Mouse (Mus musculus): ENCODE data around the gene Cd180.
"Not testable (repeated sequence)": the region's sequence is repeated elsewhere in the genome, so short reads cannot be mapped to it uniquely, and the experiment has no call there.

Cd180 gene

DNA sequence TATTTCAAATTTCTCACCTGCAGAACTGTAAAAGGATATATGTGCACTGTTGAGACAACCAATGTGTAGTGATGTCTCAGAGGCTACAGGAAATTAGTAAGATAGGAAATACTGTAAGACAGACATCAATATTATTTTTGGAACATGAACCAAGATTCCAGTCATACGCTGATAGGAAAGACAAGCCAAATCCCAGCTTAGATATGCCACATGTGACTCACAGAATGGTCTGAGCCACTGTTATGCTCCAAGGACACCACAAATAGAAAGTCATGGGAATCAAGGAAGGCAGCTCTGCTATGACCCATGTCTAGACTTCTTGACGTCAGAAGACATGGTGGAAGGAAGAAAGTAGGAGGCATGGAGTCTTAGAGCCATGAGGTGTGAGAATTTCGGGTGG lies 19.3 kb upstream of the Cd180 start:
- CTCF ChIA-PET = no interaction called here

DNA sequence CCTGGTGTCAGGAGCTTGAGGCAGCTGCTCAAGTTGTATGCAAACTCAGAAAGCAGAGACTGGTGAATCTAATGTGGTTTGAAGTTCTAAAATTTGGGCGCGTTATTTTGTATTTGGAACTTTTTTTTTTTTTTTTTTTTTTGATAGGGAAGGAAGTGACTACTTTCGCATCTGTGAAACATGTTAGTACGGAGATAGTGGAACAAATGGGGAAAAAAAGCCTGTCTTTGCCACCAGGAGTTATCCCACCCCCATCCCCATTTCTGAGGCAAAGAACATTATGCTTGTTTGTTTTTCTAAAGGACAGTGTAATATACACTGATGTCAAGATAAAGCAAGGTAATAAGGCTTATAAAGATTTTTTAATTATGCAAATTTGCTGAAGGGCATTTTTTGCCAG lies 15.8 kb upstream of the Cd180 start:
- CTCF ChIA-PET = interaction anchor here (1.4 to 2.5 kb wide), 2 partner anchors 60 to 67 kb away, joined by 3 to 14 read pairs; no protein-coding TSS in a partner anchor

DNA sequence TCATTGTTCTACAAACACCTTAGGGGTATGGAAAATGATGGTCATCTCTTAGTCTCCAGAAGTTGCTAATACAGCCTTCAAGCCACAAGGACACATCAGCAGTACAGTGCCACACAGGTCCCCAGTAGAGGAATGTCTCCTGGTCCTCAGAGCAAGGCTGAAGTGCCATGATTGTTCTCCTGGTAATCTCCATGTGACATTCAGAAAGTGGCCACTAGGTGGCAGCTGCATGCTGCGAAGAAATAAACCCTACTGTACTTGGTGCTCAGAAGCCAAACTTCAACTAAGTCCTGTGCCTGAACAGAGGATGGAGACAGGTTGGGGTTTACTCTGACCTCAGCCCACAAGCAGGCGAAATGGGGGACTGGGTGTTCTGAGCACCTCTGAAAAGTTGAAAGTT lies 14.9 kb upstream of the Cd180 start:
- CTCF ChIA-PET = interaction anchor here (0.6 to 2.5 kb wide), 6 partner anchors 11 to 89 kb away, joined by 3 to 14 read pairs (median 4); no protein-coding TSS in a partner anchor

DNA sequence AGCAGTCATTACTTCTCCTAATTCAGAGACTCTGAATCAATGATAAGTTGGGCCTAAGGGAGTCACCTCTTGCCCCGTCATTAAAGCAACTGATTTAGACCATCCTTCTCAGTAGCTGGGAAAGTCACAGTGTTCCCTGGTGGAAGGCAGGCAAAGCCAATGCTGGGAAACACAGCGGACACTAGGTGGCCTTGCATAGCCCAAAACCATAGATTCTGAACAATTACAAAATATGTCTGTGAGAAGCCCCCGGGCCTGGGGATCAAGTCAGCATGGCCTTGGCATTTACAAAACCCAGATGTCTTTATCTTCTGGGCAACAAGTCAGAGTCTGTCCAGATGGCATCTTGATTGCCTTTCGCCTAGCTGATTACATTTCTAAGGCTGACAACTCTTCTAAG lies 8.5 kb upstream of the Cd180 start:
- CTCF ChIA-PET = no interaction called here

DNA sequence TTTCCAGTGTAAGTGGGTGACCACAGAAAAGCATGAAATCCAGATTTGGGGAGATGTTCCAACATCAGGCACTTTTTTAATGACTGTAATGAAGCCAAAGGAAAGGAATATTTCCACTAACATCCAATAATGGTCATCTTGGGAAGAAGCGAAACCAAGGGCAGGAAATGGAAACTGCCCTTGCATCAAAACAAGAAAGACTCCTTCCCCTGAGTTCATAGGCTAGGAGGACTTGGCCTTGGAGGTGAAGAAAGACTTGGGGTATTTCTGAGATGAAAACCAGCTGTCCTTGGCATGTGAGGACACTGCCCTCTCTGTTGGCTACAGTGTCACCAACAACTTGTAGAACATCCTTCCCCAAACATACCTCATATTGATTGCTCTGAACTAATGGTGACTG lies 5.2 kb upstream of the Cd180 start:
- CTCF ChIA-PET = no interaction called here

DNA sequence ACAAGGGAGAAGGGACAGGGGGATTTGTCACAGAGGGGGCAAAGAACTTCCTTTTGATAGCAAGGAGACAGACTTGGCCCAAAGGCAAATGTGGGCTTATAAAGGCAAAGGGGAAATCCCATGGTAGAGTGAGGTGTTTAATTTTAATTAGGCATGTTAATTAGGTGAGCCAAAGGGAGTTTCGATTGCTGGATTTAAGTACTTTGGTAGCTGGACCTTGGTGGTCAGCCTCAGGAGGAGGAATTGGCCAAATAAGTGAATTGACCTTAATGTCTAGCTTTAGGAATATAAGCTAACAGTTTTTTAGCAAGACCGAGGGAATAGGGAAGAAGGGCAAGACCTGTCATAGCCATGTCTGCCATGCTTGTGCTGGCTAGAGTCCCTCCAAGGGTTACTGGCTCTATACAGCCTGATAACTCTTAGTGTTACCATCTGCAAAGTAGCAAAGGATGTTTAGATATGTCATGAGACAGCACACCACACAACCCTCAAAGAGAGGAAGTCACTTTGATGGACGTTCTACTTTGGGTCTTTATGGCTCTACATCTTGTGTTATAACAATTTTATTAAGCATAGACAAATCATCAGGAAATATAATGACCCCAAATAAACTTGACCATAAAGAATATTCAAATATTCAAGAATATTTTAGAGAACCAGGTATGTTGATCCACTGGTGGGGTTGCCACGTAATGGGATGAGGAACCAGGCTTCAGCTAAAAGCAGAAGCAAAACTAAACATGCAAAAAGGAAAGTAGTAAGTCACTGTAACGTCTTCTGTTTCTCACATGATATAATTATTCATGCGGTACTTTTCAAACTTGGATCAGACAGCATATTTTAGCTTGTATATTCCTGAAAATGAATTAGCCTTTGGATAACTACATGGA lies 3.9 kb upstream of the Cd180 start:
- CTCF ChIA-PET = interaction anchor here (0.6 kb wide), 1 partner anchor 23 kb away, joined by 3 read pairs; no protein-coding TSS in a partner anchor

DNA sequence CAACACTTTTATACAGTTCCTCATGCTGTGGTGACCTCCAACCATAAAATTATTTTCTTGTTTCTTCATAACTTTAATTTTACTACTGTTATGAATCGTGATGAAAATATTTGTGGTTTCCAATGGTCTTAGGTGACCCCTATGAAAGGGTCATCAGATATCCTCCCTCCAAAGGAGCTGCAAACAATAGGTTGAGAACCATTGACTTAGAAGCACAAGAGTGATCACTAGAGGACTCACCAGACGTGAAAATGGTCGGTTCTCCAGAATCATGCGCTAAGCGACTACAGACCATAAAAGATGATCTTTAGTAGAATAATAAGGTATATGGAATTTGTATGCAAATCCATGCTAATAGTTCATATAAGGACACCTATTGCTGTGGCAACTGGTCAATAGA lies 3.2 kb upstream of the Cd180 start:
- CTCF ChIA-PET = interaction anchor here (0.6 kb wide), 1 partner anchor 22 kb away, joined by 3 read pairs; no protein-coding TSS in a partner anchor

DNA sequence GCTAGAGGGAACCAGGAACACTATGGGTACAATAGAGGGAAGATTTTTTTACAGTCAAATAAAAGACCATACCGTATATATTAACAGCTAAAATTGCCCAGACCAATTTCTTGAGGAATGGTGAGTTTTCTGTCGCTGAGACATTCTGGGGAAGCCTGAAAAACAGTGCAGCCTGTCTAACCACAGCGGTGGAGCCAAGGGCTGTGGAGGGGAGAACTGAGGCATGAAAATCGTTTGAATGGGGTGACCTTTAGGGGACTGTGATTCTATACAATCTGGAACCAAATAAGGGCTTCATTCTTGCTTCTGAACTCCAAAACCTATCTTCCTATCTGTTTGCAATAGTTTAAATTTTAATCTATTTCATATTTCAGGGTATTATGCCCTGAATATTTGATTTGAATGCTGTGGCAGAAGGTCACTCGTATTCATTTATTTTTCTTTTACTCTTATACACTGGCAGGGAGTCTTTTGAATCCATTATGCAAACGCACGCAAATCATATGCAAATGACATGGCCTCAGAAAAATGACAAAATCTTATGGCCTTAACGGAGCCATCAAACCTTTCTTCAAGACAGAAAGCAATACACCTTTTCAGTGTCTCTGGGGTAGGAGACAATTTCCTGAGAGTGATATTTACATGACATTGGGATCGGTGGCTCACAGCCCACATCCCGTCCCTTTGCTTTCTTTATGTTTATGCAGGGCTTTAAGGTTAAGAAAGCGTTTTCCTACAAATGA lies 1.8 kb upstream of the Cd180 start:
- CTCF ChIA-PET = interaction anchor here (0.7 kb wide), 1 partner anchor 21 kb away, joined by 4 read pairs; no protein-coding TSS in a partner anchor

DNA sequence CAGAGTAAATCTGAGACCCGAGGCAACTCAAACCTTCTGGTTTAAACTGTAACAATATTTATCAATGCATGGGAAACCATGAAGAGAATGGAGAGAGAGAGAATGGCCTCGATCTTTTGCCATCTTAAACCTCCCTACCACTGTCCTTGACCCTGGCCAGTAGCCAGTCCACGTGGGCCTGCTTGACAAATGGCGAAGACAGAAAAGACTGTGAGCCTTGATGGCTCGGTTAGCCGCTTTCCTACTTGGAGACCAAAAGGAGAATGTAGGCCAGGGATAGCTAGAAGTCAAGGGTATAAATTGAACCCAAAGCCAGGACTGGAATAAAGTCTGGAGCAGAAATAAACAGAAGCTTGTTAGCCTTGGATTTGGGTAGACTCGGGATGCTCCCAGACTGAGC lies 796 bp downstream of the Cd180 start:
- CTCF ChIA-PET = no interaction called here

DNA sequence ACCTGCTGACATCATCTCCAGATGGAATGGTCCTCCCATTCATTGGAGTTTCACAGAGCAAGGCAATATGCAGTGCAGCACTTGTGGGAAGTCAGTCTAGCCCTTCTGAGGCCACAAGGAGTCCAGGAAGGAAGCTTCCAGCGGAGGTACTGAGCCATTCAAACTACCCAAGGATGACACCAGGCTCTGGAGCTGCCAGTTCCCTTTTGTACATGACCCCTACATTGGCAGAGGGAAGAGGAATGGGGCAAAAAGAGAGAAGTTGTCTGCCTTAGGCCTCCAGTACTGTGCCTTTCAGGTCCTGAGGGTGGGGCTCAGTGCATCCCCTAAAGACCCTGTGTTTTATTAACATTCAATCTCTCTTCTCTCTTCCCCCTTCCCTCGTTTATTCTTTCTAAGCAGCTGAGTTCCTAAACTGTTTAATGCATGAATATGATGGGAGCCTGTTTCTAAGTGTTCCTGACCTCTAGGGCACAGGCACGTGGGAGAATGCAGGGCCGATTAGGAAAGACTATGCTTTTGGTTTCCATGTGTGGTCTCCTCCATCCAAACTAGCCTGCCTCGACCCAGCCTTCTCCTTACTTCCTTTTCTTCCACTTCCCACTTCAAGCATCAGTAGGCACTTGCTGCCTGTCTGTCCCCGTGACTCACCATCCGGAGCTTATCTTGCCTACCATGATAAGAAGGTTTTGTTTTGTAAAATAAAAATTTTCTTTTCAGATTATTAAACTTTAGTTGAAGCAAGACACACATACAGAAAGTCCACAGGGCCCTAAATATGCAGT lies 2.0 kb downstream of the Cd180 start:
- CTCF ChIA-PET = interaction anchor here (0.8 kb wide), 1 partner anchor 13 kb away, joined by 3 read pairs; no protein-coding TSS in a partner anchor

DNA sequence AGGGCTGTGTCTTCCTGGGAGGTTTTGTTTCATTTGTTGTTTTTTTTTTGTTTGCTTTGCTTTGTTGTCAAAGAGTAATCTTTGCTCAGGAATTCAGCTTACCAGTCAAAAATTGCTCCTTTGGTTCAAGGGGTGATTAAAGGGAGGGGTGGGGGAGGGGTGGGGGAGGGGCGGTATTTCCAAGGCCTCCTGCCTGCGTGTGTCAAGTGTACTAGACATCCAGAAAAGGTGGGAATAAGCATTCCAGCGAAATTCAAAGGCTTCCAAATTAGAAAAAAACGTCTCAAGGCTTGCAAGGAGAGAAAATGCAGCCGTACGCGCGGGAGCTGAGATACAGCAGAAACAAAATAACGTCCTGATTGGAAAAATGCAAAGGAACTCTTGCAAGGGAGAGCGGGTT lies 5.0 kb downstream of the Cd180 start:
- CTCF ChIA-PET = interaction anchor here (0.6 to 2.1 kb wide), 4 partner anchors 10 to 1170 kb away, joined by 4 to 7 read pairs (median 4); no protein-coding TSS in a partner anchor

DNA sequence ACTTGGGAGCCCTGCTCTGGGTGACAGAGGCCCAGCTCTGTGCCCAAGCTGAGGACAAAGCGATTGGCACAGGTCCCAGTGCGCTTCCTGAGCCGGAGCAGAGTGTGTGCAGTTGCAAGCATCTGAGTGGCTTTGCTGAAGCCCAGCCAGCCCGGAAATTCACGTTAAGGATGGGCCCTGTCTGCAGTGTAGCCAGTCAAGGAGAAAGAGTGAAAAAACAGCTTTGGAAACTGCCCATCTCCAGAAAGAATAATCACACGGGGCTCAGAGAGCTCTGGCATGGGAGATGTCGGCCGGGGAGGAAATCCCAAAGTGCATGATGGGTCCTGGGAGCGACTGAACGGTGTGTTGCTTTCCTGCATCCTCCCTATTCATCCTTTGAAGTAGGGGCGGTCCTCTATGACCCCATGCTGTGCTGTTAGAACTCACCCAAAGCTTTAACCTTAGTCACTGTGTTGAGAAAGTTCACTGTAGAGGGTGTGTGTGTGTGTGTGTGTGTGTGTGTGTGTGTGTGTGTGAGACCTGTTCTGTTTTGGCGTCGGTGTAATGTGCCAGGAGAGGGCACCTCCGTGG lies 5.5 kb downstream of the Cd180 start:
- CTCF ChIA-PET = interaction anchor here (1.2 to 2.1 kb wide), 4 partner anchors 10 to 20 kb away, joined by 3 to 7 read pairs (median 4); no protein-coding TSS in a partner anchor

DNA sequence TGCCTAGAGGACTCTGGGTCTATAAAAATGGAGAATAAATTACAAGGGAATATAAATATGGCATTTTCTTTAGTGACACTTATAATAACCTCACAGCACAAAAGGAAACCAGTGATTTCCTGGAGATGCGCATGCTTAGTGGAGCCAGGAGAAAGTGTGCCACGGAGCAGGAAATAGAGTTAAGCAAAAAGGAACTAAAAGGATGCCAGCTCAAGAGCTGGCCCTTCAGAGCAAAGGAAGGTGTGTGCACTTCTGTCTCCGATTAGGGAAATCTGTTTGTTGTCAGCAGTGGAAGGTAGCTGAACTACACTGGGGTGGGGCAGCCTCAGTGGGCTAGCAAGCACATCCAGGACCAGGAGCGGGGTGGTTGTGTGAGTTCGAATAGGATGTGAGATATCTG lies 6.8 kb downstream of the Cd180 start:
- CTCF ChIA-PET = interaction anchor here (0.5 to 2.1 kb wide), 3 partner anchors 13 to 21 kb away, joined by 3 to 7 read pairs (median 5); no protein-coding TSS in a partner anchor

DNA sequence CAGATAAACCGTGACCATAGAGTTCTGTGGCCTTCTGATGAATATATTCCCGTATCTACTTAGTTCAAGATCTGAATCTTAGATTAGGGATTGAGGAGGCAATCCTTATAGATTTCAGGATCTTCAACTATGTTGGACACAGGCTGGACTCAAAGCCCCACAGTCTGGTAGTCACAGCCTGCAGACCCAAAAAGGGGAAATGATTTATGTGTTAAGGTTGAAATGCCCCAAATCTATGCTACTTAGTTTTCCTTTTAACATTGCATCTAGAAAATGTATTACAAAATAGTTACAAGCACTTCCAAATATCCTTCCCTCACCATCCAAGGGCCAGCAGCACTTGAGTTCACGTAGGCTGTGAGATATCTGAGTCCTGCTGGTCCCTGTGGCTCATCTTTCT lies 7.4 kb downstream of the Cd180 start:
- CTCF ChIA-PET = no interaction called here

DNA sequence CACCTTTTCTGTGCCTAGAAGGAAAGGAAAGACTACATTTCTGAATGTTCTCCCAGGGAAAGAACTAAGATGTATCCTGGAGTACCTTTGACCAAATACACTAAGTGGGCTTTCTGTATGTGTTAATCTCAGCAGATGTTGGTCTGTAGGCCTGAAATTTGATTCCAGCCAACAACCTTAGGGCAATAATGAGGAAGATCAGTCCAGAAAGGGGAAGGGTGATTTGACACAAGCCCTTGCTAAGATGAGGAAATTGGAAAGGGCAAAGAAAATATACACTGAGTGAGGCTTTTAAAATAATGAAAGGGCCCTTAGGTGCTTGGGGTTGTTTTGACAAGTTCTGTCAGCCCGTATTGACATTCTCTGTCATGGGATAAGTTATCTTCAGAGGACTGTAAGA lies 23.6 kb downstream of the Cd180 start:
- CTCF ChIA-PET = no interaction called here

DNA sequence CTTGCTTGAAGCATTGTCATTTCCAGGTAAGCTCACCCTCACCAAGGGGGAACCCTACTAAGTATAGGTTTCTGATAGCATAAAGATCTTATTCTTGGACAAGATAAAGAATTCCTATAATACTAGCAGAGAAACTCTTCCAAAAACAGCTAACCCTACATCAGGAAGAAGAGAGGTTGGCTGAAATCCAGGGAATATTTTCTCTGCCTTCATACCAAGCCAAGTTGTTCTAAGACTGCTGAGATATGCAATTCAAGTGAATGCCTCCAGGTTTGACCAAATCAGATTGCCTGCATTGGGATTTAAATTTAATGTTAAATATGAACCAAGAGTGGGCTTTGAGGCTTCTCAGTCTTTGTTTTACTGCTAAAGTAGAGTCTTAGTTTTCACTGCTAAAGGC lies 32.1 kb downstream of the Cd180 start:
- CTCF ChIA-PET = interaction anchor here (0.6 to 1.3 kb wide), 2 partner anchors 11 to 12 kb away, joined by 4 to 8 read pairs; no protein-coding TSS in a partner anchor

DNA sequence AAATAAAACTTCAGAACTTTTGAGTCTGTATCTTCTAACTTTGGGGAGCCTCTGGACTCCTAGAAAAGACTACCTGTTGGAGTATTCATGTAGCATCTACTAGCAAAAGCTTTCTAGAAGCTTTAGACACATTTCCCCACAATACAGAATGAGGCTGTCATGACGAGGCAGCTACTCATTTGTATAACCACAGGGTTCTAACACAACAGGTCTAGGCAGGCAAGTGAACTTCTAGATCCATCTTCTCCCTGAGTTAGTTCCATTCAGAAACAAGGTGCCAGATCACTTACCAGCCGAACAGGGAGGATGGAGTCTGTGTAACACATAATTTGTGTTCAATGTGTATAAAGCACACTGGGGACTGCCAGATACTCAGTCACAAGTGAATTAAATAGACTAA lies 32.5 kb downstream of the Cd180 start:
- CTCF ChIA-PET = interaction anchor here (0.6 kb wide), 1 partner anchor 13 kb away, joined by 8 read pairs; no protein-coding TSS in a partner anchor

DNA sequence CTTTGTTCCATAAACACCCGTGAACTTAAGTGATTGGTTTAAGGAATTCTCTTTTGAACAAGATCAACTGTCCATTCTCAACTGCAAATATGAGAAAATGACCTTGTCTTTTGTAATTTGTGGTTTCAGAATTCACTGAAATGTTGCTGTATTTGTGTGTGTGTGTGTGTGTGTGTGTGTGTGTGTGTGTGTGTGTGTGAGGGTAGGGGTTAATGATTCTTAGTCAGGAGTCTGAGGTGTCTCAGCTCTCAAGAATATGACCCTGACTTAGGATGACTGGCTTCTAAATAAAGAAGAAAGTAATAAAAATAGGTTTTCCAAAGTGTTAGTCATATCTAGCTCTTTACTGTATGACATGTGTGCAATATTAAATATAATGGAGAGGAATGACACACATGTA lies 33.5 kb downstream of the Cd180 start:
- CTCF ChIA-PET = no interaction called here

DNA sequence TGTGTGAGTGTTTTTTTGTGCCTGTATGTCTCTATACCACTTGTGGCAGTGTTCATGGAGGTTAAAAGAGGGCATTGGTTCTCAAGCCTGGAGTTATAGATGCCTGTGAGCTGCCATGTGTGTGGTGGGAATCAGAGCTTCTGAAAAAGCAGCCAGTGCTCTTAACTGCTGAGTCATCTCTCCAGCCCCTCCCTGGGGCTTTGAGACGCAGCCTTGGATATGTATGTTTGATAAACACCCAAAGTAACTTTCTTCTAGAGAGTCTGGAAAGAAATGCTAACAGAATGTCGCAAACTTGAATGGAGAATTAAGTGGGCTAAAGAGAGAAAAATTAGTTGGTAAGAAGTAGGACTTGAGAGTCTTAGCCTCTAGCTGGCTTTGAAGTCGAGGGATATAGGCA lies 34.7 kb downstream of the Cd180 start:
- CTCF ChIA-PET = no interaction called here

DNA sequence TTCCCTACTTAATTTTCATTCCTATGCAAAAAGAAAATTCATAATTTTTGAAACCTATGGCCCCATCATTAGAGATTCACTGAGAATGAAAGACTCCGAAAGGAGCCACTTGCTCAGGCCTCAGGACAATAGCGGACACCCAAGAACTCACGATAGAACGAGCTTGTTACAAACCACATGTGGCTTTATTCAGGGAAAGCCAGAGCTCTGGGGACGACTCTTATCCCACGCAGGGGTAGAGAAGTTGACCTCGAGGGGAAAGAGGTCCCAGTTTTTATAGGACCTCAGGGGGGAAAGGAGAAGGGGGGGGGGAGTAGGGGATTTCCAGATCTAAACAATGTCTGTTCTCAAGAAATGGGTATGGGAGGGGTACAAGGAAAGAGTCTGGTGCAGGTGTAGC lies 35.6 kb downstream of the Cd180 start:
- CTCF ChIA-PET = not testable (repeated sequence)

DNA sequence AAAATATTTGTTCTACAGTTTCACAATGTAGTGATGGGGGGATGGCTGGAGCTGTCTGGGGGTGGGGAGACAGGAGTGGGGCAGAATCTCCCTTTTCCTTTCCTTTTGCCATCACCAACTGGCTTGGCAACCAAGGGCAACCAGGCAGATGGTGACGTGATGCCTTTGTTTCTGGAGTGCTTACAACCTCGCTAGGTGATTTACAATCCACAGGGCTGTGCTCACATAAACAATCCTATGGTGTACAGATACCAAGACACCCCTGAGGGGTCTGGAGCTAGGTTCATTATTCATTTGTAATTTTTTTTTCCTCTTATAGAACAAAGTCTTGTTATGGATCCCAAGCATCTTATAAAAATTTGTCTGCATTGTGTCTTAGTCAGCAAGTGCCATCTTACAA lies 39.7 kb downstream of the Cd180 start:
- CTCF ChIA-PET = interaction anchor here (0.5 kb wide), 1 partner anchor 51 kb away, joined by 4 read pairs; no protein-coding TSS in a partner anchor

Measured in spleen, embryonic (tissue).